Mouse (Mus musculus) spleen, postnatal 14 days (tissue): Measurements from ENCODE around the gene Vmn2r97.
"Not testable (repeated sequence)": the region's sequence is repeated elsewhere in the genome, so short reads cannot be mapped to it uniquely, and the experiment has no call there.

ENCODE experiments used
- DNase-seq, 2 experiments: peaks; one replicate each; pipeline ENCODE4 v3.0.0; 2021 to 2022; ENCODE audit warnings: low spot score in 2 of 2

Gene Vmn2r97

DNA sequence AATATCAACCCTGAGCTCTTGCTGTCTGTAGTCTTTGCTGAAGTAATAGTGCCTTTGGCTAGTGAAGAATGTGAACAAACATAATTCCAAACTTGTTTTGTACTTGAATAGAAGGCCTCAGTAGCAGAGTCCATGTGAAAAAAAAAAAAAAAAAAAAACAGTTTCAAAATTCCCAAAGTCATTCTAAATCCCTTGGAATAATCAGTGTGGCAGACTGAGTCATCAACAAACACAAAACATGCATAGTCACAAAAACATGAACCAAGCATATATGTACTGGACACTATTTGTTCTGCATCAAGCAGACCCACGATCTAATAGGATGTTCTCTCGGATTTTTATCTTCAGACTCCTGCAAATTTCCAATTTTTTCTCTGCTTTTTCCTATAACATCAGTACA lies at the start of gene Vmn2r97:
Vmn2r97 (plus strand) TSS at position 301 of the 400 bp plus-strand sequence.
- DNase-seq: not testable (repeated sequence)

DNA sequence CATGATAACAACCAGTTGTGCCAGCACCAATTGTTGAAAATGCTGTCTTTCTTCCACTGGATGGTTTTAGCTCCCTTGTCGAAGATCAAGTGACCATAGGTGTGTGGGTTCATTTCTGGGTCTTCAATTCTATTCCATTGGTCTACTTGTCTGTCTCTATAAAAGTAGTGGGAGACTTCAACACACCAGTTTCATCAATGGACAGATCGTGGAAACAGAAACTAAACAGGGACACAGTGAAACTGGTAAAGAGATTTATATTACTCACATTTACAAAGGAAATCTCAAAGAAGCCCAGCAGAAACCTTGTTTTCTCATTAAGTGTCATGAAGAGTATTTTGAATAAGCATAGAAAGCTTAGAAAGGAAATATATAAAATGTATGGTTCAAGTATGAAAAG lies 31.7 kb upstream of the Vmn2r97 start:
- DNase-seq: not testable (repeated sequence)

DNA sequence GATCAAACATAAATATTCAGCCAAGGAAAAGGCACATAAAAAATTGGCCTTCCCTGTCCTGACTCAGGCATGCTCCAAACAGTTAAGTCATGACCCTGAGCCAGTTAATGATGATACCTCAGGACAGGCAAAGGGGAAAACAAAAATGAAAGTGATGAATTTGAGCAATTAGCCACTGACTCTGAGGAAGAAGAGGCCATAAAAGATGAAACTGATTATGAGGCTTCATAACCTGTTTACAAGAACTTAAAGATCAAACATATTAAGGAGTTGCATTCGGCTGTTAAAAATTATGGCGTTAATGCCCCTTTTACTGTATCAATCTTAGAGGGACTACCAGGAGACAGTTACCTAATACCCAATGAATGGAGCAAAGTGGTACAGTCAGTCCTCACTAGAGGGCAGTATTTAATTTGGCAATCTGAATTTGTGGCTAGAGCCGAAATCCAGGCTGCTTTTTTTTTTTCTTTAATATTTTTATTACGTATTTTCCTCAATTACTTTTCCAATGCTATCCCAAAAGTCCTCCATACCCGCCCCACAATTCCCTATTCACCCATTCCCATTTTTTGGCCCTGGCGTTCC lies 24.3 kb upstream of the Vmn2r97 start:
- DNase-seq: no peak

DNA sequence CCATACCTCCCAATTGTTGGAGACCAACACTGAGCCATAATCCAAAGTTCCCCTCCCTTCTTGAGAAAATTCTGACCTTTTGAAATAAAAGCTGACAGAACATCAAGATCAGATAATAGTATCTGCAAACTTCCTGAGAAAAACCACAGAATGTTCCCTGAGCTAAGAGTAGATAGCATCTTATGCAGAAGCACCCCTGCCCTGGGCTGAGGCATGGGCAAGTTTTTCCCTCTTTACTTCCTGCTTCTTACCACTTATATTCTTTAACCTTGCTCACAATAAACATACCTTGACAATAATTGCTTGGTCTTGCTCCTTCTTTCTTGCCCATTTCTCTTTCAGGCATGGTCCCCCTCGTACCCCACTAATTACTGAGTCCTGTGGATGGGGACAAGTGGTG lies 43.7 kb downstream of the Vmn2r97 start:
- not testable (repeated sequence) for DNase-seq

DNA sequence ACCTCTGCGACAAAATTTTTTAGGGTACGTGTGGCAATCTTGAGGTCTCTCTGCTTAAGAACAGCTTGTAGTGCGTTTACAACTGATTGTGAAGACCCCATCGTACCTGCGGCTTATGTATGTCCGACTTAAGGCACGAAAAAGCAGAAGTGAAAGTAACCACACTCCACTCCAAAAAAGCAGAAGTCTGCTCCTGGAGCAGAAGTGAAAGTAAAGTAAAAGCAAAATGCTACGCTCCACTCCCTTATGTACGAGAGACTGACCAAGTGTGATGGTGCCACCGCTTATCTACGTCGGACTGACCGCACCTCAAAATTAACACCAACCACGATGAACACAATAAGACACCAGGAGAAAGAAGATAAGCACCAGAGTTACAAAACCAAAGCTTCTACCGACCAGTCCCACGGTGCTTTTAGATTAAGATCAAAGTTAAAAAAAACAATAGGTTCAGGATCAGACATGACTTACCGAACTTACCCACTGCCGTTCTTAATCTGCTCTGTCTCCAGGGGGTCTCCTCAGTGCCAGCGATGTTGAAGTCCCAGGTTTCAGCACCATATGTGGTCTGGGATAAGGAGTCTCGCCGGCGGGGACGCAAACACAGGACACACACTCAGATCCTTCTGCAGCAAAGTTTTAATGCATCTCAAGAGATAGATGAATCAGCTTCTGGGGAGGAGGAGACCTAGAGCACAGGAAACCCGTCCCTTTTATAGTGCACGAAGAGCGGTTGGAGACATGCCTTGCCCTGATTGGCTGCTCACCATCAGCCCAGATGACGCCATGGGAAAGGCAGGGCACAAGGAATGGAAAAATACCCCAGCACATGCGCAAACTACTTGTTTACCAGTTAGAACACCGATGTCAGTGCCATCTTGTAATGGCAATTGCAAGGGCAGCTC lies 54.5 kb downstream of the Vmn2r97 start:
- DNase-seq: no peak
